Mouse (Mus musculus): ENCODE measurements around the gene Tomm40. TPM values are rescaled to one million over a fixed set of nuclear protein-coding genes. Genes with fewer than 3 reads are reported as not detected.

Gene Tomm40
- polyA plus RNA-seq, 1 experiment, result 184 TPM

DNA sequence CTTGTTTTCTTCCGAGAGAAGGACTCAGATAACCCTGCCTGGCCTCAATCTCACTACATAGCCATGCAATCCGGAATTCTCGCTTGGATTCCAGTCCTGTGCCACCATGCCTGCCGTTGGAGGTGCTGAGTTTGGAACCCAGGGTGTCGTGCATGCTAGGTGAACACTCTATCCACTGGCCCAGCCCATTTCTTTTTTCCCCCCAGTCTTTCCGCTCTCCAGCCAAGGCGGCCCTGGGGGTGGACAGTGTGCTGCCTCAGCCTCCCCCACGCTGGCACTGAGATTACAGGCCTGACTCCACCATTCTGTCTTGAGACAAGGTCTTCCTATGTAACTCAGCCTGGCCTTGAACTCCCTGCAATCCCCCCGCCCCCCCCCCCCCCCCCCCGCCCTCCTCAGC lies 30.7 kb upstream of the Tomm40 start:
- TF ChIP-seq FLI1 (IDR thresholded peaks at IDR 0.05; ENCODE audit: low read length), result no peak
- TF ChIP-seq GATA1 (IDR thresholded peaks at IDR 0.05; ENCODE audit: borderline replicate concordance, low read length), result no peak
- peaks cover 38% of the 10 kb centered on the region for H3K4me1 ChIP-seq

DNA sequence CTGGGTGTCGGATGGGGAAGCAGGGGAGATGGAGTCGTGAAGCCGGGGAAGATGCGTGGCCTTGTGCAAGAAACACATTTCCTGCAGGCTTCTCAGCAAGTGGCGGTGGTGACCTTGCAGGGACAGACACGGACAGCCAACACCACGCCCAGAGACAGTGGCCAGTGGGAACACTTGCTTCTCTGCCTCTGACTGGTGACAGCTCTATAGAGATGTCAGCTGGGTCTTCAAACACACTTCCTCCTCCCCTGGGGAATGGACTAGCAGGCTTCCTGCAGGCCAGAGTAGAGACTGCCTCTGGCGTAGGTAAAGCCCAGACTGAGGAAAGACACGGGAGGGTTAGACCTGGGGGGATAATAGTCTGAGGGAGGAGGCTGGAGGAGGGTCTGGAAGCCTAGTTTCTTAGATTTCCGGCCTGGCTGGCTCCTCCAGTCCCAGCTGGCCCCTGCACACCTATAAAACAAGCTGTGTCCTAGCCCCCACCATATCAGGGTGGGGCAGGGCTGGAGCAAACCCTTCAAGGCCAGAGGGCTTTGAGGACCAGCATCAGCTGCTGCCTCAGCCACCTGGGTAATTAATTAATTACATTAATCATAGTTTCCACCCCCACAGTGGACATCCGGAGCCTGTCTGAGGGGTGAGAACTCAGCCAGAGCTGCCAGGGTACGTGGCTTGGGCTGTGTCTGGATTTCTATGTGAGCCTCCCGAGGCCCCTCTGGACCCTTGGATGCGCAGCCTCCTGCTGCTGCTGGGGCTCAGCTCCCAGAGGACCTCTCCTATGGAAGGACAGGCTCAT lies 29.6 kb upstream of the Tomm40 start:
- Histone ChIP-seq H3K9me3 (peaks cover 6% of the 10 kb centered on the region), H3K36me3 (replicated peaks; ENCODE audit: low read length) (no peaks in the 10 kb centered on the region), H3K27me3 (replicated peaks) (peaks cover 93% of the 10 kb centered on the region), H3K4me1 (peaks cover 31% of the 10 kb centered on the region), H3K4me3 (replicated peaks) (peak overlapping the region; percentile 50)
- no peak for TF ChIP-seq GATA1 (IDR thresholded peaks at IDR 0.05; ENCODE audit: borderline replicate concordance, low read length)
- no peak for TF ChIP-seq FLI1 (IDR thresholded peaks at IDR 0.05; ENCODE audit: low read length)

More for the DNA sequence above, 30.7 kb upstream of the Tomm40 start:
- Histone ChIP-seq H3K27me3 (replicated peaks) (peaks cover 90% of the 10 kb centered on the region), H3K9me3 (no peaks in the 10 kb centered on the region), H3K4me3 (replicated peaks) (no peak overlapping the region), H3K36me3 (replicated peaks; ENCODE audit: low read length) (no peaks in the 10 kb centered on the region)

DNA sequence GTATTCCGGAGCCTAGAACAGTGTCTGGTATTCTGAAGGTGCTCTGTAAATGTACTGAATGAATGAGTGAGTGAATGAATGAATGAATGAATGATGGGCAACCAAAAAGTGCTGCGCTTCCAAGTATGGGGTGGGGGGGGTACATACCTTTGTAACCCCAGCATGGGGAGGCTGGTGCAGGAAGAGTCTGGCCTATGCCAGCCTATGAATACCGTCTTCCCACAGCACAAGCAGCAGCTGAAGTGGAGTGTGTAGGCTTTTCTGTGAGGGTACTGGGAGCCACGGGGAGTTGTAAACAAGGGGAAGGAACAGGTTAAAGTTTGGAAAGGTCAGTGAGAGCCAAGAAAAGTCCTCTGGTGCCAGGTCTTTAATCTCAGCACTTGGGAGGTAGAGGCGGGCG lies 28.6 kb upstream of the Tomm40 start:
- peaks cover 21% of the 10 kb centered on the region for H3K4me1 ChIP-seq
- no peaks in the 10 kb centered on the region for H3K36me3 ChIP-seq (replicated peaks; ENCODE audit: low read length)
- peaks cover 94% of the 10 kb centered on the region for H3K27me3 ChIP-seq (replicated peaks)
- H3K9me3 ChIP-seq, result peaks cover 16% of the 10 kb centered on the region
- TF ChIP-seq GATA1 (IDR thresholded peaks at IDR 0.05; ENCODE audit: borderline replicate concordance, low read length) (no peak), FLI1 (IDR thresholded peaks at IDR 0.05; ENCODE audit: low read length) (no peak)
- no peak overlapping the region for H3K4me3 ChIP-seq (replicated peaks)

DNA sequence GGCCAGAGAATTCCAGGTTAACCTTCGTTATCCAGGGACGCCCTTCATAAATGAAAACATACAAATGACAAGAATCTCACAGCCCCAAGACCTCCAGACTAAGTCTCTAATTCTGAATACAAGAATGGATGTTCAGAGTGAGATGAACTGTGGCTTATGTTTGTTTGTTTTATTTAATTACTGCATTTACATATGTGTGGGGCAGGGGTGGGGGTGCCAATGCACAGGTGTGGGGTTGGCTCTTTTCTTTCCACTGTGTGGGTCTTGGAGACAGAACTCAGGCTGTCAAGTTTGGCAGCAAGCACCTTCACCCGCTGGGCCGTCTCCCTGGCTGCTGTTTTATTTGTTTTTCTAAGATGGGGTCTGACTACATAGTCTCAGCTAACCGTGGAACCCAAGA lies 27.2 kb upstream of the Tomm40 start:
- Histone ChIP-seq H3K9me3 (peaks cover 16% of the 10 kb centered on the region), H3K4me1 (peaks cover 19% of the 10 kb centered on the region), H3K36me3 (replicated peaks; ENCODE audit: low read length) (no peaks in the 10 kb centered on the region), H3K27me3 (replicated peaks) (peaks cover 91% of the 10 kb centered on the region), H3K4me3 (replicated peaks) (no peak overlapping the region)
- no peak for TF ChIP-seq GATA1 (IDR thresholded peaks at IDR 0.05; ENCODE audit: borderline replicate concordance, low read length)
- no peak for TF ChIP-seq FLI1 (IDR thresholded peaks at IDR 0.05; ENCODE audit: low read length)

DNA sequence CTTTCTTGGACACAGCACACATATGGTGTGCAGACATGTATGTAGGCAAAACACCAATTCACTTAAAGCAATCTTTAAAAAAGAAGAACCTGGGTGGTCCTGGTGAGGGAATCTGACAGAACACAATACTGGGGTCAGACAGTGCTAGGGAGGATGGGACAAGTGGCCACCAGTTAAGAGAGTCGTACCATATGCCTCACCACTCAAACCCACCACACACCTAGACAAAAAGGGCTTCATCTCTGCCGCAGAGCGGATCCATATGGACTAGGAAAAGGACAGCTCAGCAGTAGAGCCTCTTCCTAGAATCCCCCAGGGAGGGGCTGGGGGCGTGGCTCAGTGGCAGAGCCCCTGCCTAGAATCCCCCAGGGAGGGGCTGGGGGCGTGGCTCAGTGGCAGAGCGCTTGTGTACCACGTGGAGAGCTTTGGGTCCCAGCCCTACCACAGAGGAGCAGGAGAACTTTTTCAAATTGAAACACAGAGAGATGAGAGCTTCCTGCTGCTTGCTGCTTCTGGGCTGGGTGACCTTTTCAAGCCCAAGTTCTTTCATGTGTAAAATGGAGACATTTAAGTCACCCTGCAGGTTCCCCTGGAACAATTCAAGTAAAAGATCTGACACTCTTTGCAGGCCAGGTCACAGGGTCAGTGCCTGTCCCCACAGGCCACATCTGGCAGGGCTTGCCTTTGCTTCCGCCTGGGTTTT lies 26.2 kb upstream of the Tomm40 start:
- H3K9me3 ChIP-seq, result peaks cover 16% of the 10 kb centered on the region
- TF ChIP-seq GATA1 (IDR thresholded peaks at IDR 0.05; ENCODE audit: borderline replicate concordance, low read length) (no peak), FLI1 (IDR thresholded peaks at IDR 0.05; ENCODE audit: low read length) (no peak)
- H3K36me3 ChIP-seq (replicated peaks; ENCODE audit: low read length), result no peaks in the 10 kb centered on the region
- peaks cover 29% of the 10 kb centered on the region for H3K4me1 ChIP-seq
- peaks cover 89% of the 10 kb centered on the region for H3K27me3 ChIP-seq (replicated peaks)
- no peak overlapping the region for H3K4me3 ChIP-seq (replicated peaks)

DNA sequence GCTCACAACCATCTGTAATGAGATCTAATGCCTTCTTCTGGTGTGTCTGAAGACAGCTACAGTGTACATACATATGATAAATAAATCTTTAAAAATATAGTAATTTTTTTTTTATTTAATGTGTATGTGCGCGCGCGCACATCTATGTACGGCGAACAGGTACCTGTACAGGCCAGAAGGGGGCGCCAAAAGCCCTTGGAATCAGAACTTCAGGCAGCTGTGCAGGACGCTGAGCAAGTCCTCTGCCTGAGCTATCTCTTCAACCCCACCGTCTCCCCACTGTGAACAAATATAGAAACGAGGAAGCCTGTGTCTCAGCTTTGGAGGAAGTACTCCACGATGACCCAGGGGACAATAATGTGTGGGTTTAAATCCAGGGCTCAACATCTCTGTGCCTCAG lies 25.0 kb upstream of the Tomm40 start:
- no peak for TF ChIP-seq GATA1 (IDR thresholded peaks at IDR 0.05; ENCODE audit: borderline replicate concordance, low read length)
- TF ChIP-seq FLI1 (IDR thresholded peaks at IDR 0.05; ENCODE audit: low read length), result no peak
- Histone ChIP-seq H3K4me1 (peaks cover 34% of the 10 kb centered on the region), H3K4me3 (replicated peaks) (no peak overlapping the region), H3K36me3 (replicated peaks; ENCODE audit: low read length) (no peaks in the 10 kb centered on the region), H3K9me3 (peaks cover 16% of the 10 kb centered on the region), H3K27me3 (replicated peaks) (peaks cover 85% of the 10 kb centered on the region)

DNA sequence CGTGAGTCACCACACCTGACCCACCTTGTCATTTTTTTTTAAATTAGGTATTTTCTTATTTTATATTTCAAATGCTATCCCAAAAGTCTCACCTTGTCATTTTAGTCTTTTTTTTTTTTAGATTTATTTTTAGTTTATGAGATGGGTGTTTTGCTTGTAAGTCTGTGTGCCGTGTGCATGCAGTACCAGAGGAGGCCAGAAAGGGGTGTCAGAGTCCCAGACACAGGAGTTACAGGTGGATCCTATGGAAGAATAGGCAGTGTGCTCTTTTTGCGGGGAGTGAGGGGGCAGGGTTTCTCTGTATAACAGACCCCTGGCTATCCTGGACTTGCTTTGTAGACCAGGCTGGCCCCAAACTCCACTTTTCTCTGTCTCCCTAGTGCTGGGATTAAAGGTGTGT lies 23.5 kb upstream of the Tomm40 start:
- TF ChIP-seq FLI1 (IDR thresholded peaks at IDR 0.05; ENCODE audit: low read length), result no peak
- no peak for TF ChIP-seq GATA1 (IDR thresholded peaks at IDR 0.05; ENCODE audit: borderline replicate concordance, low read length)
- H3K4me1 ChIP-seq, result peaks cover 27% of the 10 kb centered on the region

DNA sequence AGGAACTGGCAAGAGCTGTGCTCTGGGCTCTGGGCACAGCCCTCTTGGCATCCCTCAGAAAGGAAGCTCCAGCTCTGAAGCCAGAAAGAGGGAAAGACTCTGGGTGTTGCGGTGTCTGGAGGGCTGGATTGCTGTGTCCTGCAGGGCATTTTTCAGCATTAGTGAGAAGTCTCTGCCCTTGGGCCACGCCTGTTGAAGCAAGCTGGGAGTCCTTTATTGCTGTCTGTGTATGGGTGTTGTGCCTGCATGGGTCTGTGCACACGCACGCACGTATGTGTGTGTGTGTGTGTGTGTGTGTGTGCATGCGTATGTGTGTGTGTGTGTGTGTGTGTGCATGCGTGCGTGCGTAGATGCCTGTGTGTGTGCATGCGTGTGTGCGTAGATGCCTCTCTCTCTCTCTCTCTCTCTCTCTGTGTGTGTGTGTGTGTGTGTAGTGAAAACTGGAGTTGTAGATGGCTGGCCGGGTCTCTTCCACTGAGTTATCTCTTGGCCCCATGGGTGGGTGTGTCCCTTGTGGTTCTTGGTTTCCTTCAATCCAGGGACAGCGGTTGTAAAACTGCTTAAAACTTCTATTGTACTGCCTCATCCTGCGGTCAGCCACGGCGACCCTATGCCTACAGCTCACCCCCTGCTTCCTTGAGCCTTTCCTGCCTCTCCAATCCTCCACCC lies 21.3 kb upstream of the Tomm40 start:
- TF ChIP-seq GATA1 (IDR thresholded peaks at IDR 0.05; ENCODE audit: borderline replicate concordance, low read length), result no peak
- TF ChIP-seq FLI1 (IDR thresholded peaks at IDR 0.05; ENCODE audit: low read length), result no peak
- peaks cover 16% of the 10 kb centered on the region for H3K9me3 ChIP-seq
- peaks cover 84% of the 10 kb centered on the region for H3K27me3 ChIP-seq (replicated peaks)
- peak overlapping the region; percentile 64 for H3K4me3 ChIP-seq (replicated peaks)
- no peaks in the 10 kb centered on the region for H3K36me3 ChIP-seq (replicated peaks; ENCODE audit: low read length)
- peaks cover 27% of the 10 kb centered on the region for H3K4me1 ChIP-seq

More for the DNA sequence above, 23.5 kb upstream of the Tomm40 start:
- H3K27me3 ChIP-seq (replicated peaks), result peaks cover 86% of the 10 kb centered on the region
- H3K9me3 ChIP-seq, result peaks cover 16% of the 10 kb centered on the region
- H3K36me3 ChIP-seq (replicated peaks; ENCODE audit: low read length), result no peaks in the 10 kb centered on the region
- H3K4me3 ChIP-seq (replicated peaks), result no peak overlapping the region

DNA sequence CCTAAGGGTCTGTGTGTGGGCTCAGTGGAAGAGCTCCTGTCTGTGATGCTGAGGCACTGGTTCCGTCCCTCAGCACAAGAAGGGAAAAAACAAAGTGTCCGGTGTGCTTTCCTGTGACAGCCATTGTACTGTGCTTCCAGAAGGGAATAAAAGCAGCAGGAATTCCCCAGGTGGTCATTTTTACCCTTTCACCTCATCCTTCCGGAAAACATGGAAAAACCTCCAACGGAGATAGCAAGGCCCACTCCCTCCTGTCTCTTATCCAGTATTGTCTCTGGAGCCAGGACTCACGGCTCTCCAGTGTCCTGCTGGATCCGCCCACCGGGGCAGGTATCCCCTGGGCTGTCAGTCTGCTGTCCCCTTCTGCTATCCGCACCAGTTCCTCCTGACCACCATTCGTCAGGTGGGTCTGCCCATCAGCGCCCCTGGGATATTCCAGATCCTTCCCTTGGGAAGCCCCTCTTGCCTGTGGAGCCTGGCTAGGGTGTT lies 19.0 kb upstream of the Tomm40 start:
- no peaks in the 10 kb centered on the region for H3K36me3 ChIP-seq (replicated peaks; ENCODE audit: low read length)
- H3K9me3 ChIP-seq, result peaks cover 4% of the 10 kb centered on the region
- peaks cover 22% of the 10 kb centered on the region for H3K4me1 ChIP-seq
- TF ChIP-seq FLI1 (IDR thresholded peaks at IDR 0.05; ENCODE audit: low read length) (no peak), GATA1 (IDR thresholded peaks at IDR 0.05; ENCODE audit: borderline replicate concordance, low read length) (no peak)
- peaks cover 87% of the 10 kb centered on the region for H3K27me3 ChIP-seq (replicated peaks)
- no peak overlapping the region for H3K4me3 ChIP-seq (replicated peaks)

All from megakaryocyte, embryonic 14.5 days (primary cell).